Mouse (Mus musculus) midbrain, embryonic 11.5 days (tissue): Measurements from ENCODE around the gene Ermard. TPM values are rescaled to one million over a fixed set of nuclear protein-coding genes. Genes with fewer than 3 reads are reported as not detected.

Source experiments
- ATAC-seq: fragments of 200-750 bp; cut with Nextera tagmentation; 2 replicates; pipeline ENCODE4 v1.8.0; 2017; ENCODE audit warnings: moderate TSS enrichment, moderate library complexity; ENCODE audit not compliant: low FRiP score
- DNase-seq: peaks from one replicate; pipeline ENCODE4 v3.0.0; 2015; ENCODE audit warnings: low spot score; ENCODE audit errors: missing footprints
- H3K27ac ChIP-seq: fragments of 300-500 bp; sonication (generic); 2 replicates; pipeline ENCODE4 v1.5.1; 2014; ENCODE audit warnings: low read depth, low read length
- H3K27me3 ChIP-seq: fragments of 300-500 bp; sonication (generic); 2 replicates; pipeline ENCODE4 v1.6.1; 2014; ENCODE audit warnings: mild to moderate bottlenecking, low read length, moderate library complexity, mixed read lengths; ENCODE audit not compliant: control insufficient read depth, insufficient read depth
- H3K36me3 ChIP-seq: fragments of 300-500 bp; sonication (generic); 2 replicates; pipeline ENCODE4 v1.6.1; 2014; ENCODE audit warnings: mild to moderate bottlenecking, low read length, moderate library complexity, mixed read lengths; ENCODE audit not compliant: control insufficient read depth, insufficient read depth
- H3K4me1 ChIP-seq: fragments of 300-500 bp; sonication (generic); 2 replicates; pipeline ENCODE4 v1.6.1; 2014; ENCODE audit warnings: low read length; ENCODE audit not compliant: control insufficient read depth, insufficient read depth
- H3K4me2 ChIP-seq: fragments of 300-500 bp; sonication (generic); 2 replicates; pipeline ENCODE4 v1.6.1; 2014; ENCODE audit warnings: mild to moderate bottlenecking, moderate library complexity
- H3K4me3 ChIP-seq: fragments of 300-500 bp; sonication (generic); 2 replicates; pipeline ENCODE4 v1.5.1; 2014; ENCODE audit warnings: low read depth, low read length
- H3K9ac ChIP-seq: fragments of 300-500 bp; sonication (generic); 2 replicates; pipeline ENCODE4 v1.6.1; 2014; ENCODE audit warnings: low read length
- H3K9me3 ChIP-seq: fragments of 300-500 bp; sonication (generic); 2 replicates; pipeline ENCODE4 v1.6.1; 2016; ENCODE audit warnings: low read length; ENCODE audit not compliant: control insufficient read depth
- WGBS: fragments of 180-500 bp; shearing (Covaris S2); extraction: QIAGEN DNeasy Blood & Tissue Kit; methylation state at CpG from one replicate; pipeline ENCODE4 v1.1.7; 2014; 5-methylcytosine and 5-hydroxymethylcytosine counted together
- polyA plus RNA-seq: library from polyadenylated mRNA; unstranded; fragments of >200 nt; fragmentation: Nextera tagmentation; extraction: Ambion mirVana; gene quantifications from 2 replicates; pipeline ENCODE4 v1.2.1, GENCODE M21; 2014

The Ermard gene
- polyA plus RNA-seq, 1 experiment from 2014 or later, result 69.3 TPM

- ATAC-seq, result no peak
- no peak overlapping the region for H3K9ac ChIP-seq
- no peaks in the 10 kb centered on the region for H3K4me1 ChIP-seq
- DNase-seq, result no peak
- no peaks in the 10 kb centered on the region for H3K36me3 ChIP-seq
- H3K4me3 ChIP-seq, result no peak overlapping the region
- H3K9me3 ChIP-seq, result no peaks in the 10 kb centered on the region
- WGBS, result 80% methylated on average over 3 of the region's 3 CpGs
- no peaks in the 10 kb centered on the region for H3K27me3 ChIP-seq
- no peak overlapping the region for H3K27ac ChIP-seq
- no peak overlapping the region for H3K4me2 ChIP-seq
Measured at GRCm38 (mm10) chr17:15130288-15130656, 89.3 kb downstream of the Ermard start.

- no peak for ATAC-seq
- H3K27ac ChIP-seq, result no peak overlapping the region
- DNase-seq, result no peak
- H3K4me1 ChIP-seq, result no peaks in the 10 kb centered on the region
- H3K9ac ChIP-seq, result no peak overlapping the region
- H3K36me3 ChIP-seq, result no peaks in the 10 kb centered on the region
- WGBS, result 90% methylated on average over 12 of the region's 12 CpGs
- H3K27me3 ChIP-seq, result no peaks in the 10 kb centered on the region
- no peaks in the 10 kb centered on the region for H3K9me3 ChIP-seq
- no peak overlapping the region for H3K4me2 ChIP-seq
- H3K4me3 ChIP-seq, result no peak overlapping the region
Measured at GRCm38 (mm10) chr17:15134905-15135669, 94.1 kb downstream of the Ermard start.

- no peak overlapping the region for H3K27ac ChIP-seq
- H3K9ac ChIP-seq, result no peak overlapping the region
- H3K4me1 ChIP-seq, result no peaks in the 10 kb centered on the region
- WGBS, result 73% methylated on average over 4 of the region's 5 CpGs
- no peaks in the 10 kb centered on the region for H3K27me3 ChIP-seq
- ATAC-seq (no peak), DNase-seq (no peak)
- H3K4me2 ChIP-seq, result no peak overlapping the region
- H3K9me3 ChIP-seq, result no peaks in the 10 kb centered on the region
- H3K4me3 ChIP-seq, result no peak overlapping the region
- no peaks in the 10 kb centered on the region for H3K36me3 ChIP-seq
Measured at GRCm38 (mm10) chr17:15137443-15137842, 96.4 kb downstream of the Ermard start.

Other genes starting within 250 kb of the Ermard start
- 5.1 and 8.2 TPM in 2 replicates for gene Wdr27, start 98.0 kb upstream of the Ermard start, polyA plus RNA-seq
- 33.3 and 36.0 TPM in 2 replicates for gene 1600012H06Rik, start 98.0 kb upstream of the Ermard start, polyA plus RNA-seq
- gene Phf10, start 79.9 kb upstream of the Ermard start, polyA plus RNA-seq, result 30.0 and 31.3 TPM in 2 replicates
- gene 9030025P20Rik, start 62.7 kb upstream of the Ermard start, polyA plus RNA-seq, result 10.1 and 12.5 TPM in 2 replicates
- 1.3 and 1.4 TPM in 2 replicates for gene Gm3417, start 62.4 kb upstream of the Ermard start, polyA plus RNA-seq
- 8.0 and 10.3 TPM in 2 replicates for gene Gm3435, start 31.0 kb upstream of the Ermard start, polyA plus RNA-seq
- 0.68 TPM in 1 of 2 replicates, not detected in the other for gene Tcte3, start 280 bp downstream of the Ermard start, polyA plus RNA-seq
- gene Gm3448, start 329 bp downstream of the Ermard start, polyA plus RNA-seq, result 3.8 and 4.6 TPM in 2 replicates